Mouse (Mus musculus) embryonic stem cell, embryonic (primary cell): Measurements from ENCODE around the gene Pou2f1.

ENCODE experiments used
- CTCF ChIA-PET, 4 experiments: fragments of 300-600 bp in 2 of 4; fragments of 350-600 bp in 2 of 4; sonication (Branson Sonifier 250); formaldehyde crosslinking; loops; one replicate each; lab custom pipeline; 2022; ENCODE audit warnings: inconsistent platforms in 2 of 4; lab: Charles Lee
- POLR2A ChIA-PET, 4 experiments: fragments of 300-600 bp in 2 of 4; fragments of 350-600 bp in 2 of 4; sonication (Branson Sonifier 250); formaldehyde crosslinking; loops; one replicate each; lab custom pipeline; 2022; ENCODE audit warnings: antibody characterized with exemption in 4 of 4, inconsistent platforms in 1 of 4; lab: Charles Lee

Pou2f1 gene

GRCm38 (mm10) chr1:165819147-165819546 is 183.3 kb downstream of the Pou2f1 start:
- ChIA-PET POLR2A (interaction anchor here in 1 of 4 experiments (1.6 kb wide), 1 partner anchor 16 kb away, joined by 3 read pairs; no protein-coding TSS in a partner anchor), CTCF (interaction anchor here in 1 of 4 experiments (1.5 kb wide), 1 partner anchor 167 kb away, joined by 4 read pairs; no protein-coding TSS in a partner anchor)

- POLR2A ChIA-PET: interaction anchor here in 1 of 4 experiments (1.6 kb wide), 1 partner anchor 15 kb away, joined by 3 read pairs; no protein-coding TSS in a partner anchor
- CTCF ChIA-PET: interaction anchor here in 2 of 4 experiments (0.6 to 1.5 kb wide), 2 partner anchors 167 to 175 kb away, joined by 3 to 4 read pairs; no protein-coding TSS in a partner anchor
These were observed 184.2 kb downstream of the Pou2f1 start for GRCm38 (mm10) chr1:165818145-165818860.

- ChIA-PET CTCF (interaction anchor here in 2 of 4 experiments (0.6 to 1.0 kb wide), 2 partner anchors 35 to 174 kb away, joined by 3 read pairs; no protein-coding TSS in a partner anchor), POLR2A (interaction anchor here in 1 of 4 experiments (0.6 to 1.4 kb wide), 3 partner anchors 60 to 237 kb away, joined by 3 read pairs; no protein-coding TSS in a partner anchor)
These were observed 185.2 kb downstream of the Pou2f1 start for GRCm38 (mm10) chr1:165817264-165817663.

DNA sequence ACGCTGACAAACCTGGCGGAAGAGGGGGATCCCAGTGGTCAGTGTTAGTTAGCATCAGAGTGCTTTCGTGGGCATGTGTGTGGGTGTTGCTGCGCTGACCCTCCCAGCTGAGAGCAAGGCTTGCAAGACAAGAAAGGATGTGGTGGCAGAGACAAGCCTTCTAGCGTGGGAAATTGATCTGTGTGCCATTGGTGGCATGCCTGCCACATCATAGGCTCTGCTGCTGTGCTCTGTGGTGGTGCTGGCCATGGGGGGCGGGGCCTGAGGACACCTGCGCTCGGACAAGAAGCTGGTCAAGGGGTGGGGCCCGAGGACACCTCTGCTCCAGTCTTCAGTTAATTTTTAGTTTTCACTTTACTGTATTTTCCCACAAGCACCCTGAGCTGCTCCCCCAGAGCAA is 186.1 kb downstream of the Pou2f1 start:
- CTCF ChIA-PET: interaction anchor here in 1 of 4 experiments (1.0 kb wide), 1 partner anchor 36 kb away, joined by 3 read pairs; no protein-coding TSS in a partner anchor
- POLR2A ChIA-PET: interaction anchor here in 1 of 4 experiments (0.5 to 1.4 kb wide), 2 partner anchors 201 to 237 kb away, joined by 3 read pairs; no protein-coding TSS in a partner anchor
